Mouse (Mus musculus): ENCODE results near the gene Plb1. TPM values are rescaled to one million over a fixed set of nuclear protein-coding genes. Genes with fewer than 3 reads are reported as not detected.

Plb1 gene
- 1 to 10 TPM in 1 of 2 experiments, under 1 TPM in 1; 0.60 to 3.9 TPM for polyA plus RNA-seq (2012; fragmentation: generic; extraction: Trizol)

DNA sequence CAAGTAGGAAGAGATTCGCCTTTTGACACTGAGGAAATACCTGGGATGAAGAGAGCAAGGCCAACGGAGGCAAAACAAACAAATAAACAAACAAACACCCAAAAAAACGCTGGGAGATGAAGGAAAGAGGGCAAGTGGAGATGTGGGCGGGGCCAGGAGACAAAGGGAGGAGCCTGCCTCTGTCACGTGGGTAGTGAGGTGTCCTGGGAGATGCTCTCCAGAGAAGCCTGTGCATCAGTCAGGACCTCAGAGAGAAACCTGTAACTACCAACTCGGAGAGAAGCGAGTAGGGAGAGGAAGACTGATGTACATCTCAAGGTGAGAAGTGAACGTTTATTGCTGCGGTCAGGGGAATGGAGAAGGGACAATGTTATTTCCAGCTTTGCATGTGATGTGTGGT lies at the start of gene Plb1:
TSS of gene Plb1 (plus strand) at position 235 of the 400 bp plus-strand sequence.

Other genes with a start within 250 kb of the Plb1 start
- gene Fosl2, start 96.9 kb upstream of the Plb1 start, polyA plus RNA-seq (2012; fragmentation: generic; extraction: Trizol): 10 to 100 TPM in 1 of 2 experiments, 1 to 10 TPM in 1; 9.8 to 12.4 TPM
- gene Ppp1cb, start 226.1 kb downstream of the Plb1 start, polyA plus RNA-seq (2012; fragmentation: generic; extraction: Trizol): 10 to 100 TPM in 1 of 2 experiments, 1 to 10 TPM in 1; 4.2 to 33.6 TPM